Mouse (Mus musculus) liver, postnatal 0 days (tissue): ENCODE data around the gene Gm5426.

Source experiments
- CTCF ChIP-seq: sonication (generic); IDR thresholded peaks from 2 replicates; pipeline ENCODE4 v1.5.1; 2016; ENCODE audit warnings: antibody characterized with exemption, low read depth
- EP300 ChIP-seq: IDR thresholded peaks from 2 replicates; pipeline ENCODE4 v1.6.1; 2016; ENCODE audit warnings: antibody characterized with exemption, low read depth, mild to moderate bottlenecking

GRCm38 (mm10) chr10:96172964-96173363, 36.6 kb downstream of the Gm5426 start:
- TF ChIP-seq CTCF: no peak
- TF ChIP-seq EP300: no peak
